Mouse (Mus musculus) forebrain, postnatal 0 days (tissue): ENCODE results near the gene Nell2. TPM values are rescaled to one million over a fixed set of nuclear protein-coding genes. Genes with fewer than 3 reads are reported as not detected.

Experiments used
- ATAC-seq: fragments of 200-750 bp; cut with Nextera tagmentation; 2 replicates; pipeline ENCODE4 v1.8.0; 2017; ENCODE audit warnings: mild to moderate bottlenecking, moderate library complexity
- DNase-seq: peaks from one replicate; pipeline ENCODE4 v3.0.0-alpha.2; 2015
- H3K27ac ChIP-seq: fragments of 300-500 bp; sonication (generic); 2 replicates; pipeline ENCODE4 v1.5.1; 2014; ENCODE audit warnings: low read depth, mild to moderate bottlenecking, antibody characterized with exemption, low read length, moderate library complexity, mixed read lengths
- H3K27me3 ChIP-seq: fragments of 300-500 bp; sonication (generic); 2 replicates; pipeline ENCODE4 v1.6.1; 2014; ENCODE audit warnings: mild to moderate bottlenecking, low read length, mixed read lengths; ENCODE audit not compliant: insufficient read depth
- H3K36me3 ChIP-seq: fragments of 300-500 bp; sonication (generic); 2 replicates; pipeline ENCODE4 v1.6.1; 2014; ENCODE audit warnings: mild to moderate bottlenecking, moderate library complexity; ENCODE audit not compliant: insufficient read depth
- H3K4me1 ChIP-seq: fragments of 300-500 bp; sonication (generic); 2 replicates; pipeline ENCODE4 v1.6.1; 2014; ENCODE audit warnings: antibody characterized with exemption; ENCODE audit not compliant: insufficient read depth
- H3K4me2 ChIP-seq: fragments of 300-500 bp; sonication (generic); 2 replicates; pipeline ENCODE4 v1.6.1; 2014; ENCODE audit warnings: low read depth, mild to moderate bottlenecking, moderate library complexity
- H3K4me3 ChIP-seq: fragments of 300-500 bp; sonication (generic); 2 replicates; pipeline ENCODE4 v1.5.1; 2014; ENCODE audit warnings: low read depth, low read length, mixed read lengths
- H3K9ac ChIP-seq: fragments of 300-500 bp; sonication (generic); 2 replicates; pipeline ENCODE4 v1.6.1; 2014; ENCODE audit warnings: mild to moderate bottlenecking
- H3K9me3 ChIP-seq: fragments of 300-500 bp; sonication (generic); 2 replicates; pipeline ENCODE4 v1.6.1; 2016; ENCODE audit warnings: low read length
- CTCF ChIP-seq: sonication (generic); IDR thresholded peaks from 2 replicates; pipeline ENCODE4 v1.5.1; 2016; ENCODE audit warnings: antibody characterized with exemption, control low read depth, low read depth
- WGBS: fragments of 180-500 bp; shearing (Covaris S2); extraction: QIAGEN DNeasy Blood & Tissue Kit; methylation state at CpG from one replicate; pipeline ENCODE4 v1.1.7; 2014; 5-methylcytosine and 5-hydroxymethylcytosine counted together
- polyA plus RNA-seq: library from polyadenylated mRNA; unstranded; fragments of >200 nt; fragmentation: Nextera tagmentation; extraction: Ambion mirVana; gene quantifications from 2 replicates; pipeline ENCODE4 v1.2.1, GENCODE M21; 2015
- total RNA-seq: library from RNA; depleted of rRNA; stranded (reverse); fragments of >200 nt; gene quantifications from 2 replicates; pipeline ENCODE4 v1.2.3, GENCODE M21; 2014

The Nell2 gene
- total and polyA plus RNA-seq, 2 experiments from 2014 or later, result 258 to 303 TPM

DNA sequence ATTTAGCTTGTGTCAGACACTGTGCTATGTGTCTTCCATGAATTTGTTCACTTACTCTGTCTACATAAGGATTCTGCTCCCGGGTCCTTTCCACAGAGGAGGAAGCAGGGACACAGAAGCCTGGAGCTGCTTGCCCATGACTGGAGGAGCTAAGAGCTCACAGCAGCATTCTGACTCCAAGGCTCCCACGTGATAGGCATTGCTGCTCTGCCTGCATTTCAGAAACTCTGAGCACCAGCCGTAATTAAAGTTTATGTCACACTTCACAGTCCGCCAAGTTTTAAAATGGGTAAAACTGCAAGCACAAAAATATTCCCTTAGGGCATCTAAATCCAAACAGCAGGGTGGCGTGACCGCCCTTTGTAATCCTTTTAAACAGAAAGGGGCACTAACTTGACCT, 243.2 kb downstream of the Nell2 start:
- 0 out of 2 replicates have a peak, but pooled peaks cover 3% of the 10 kb centered on the region for H3K4me1 ChIP-seq
- 16% methylated on average over 6 of the region's 6 CpGs for WGBS
- DNase-seq (peak; percentile 35), ATAC-seq (peak; percentile 48; the same call in 1 of the 2 replicates)
- no peak overlapping the region for H3K27ac ChIP-seq
- H3K9ac ChIP-seq, result no peak overlapping the region
- no peak overlapping the region for H3K4me3 ChIP-seq
- no peak for TF ChIP-seq CTCF
- no peaks in the 10 kb centered on the region for H3K36me3 ChIP-seq
- H3K4me2 ChIP-seq, result no peak overlapping the region
- H3K9me3 ChIP-seq, result no peaks in the 10 kb centered on the region
- no peaks in the 10 kb centered on the region for H3K27me3 ChIP-seq

DNA sequence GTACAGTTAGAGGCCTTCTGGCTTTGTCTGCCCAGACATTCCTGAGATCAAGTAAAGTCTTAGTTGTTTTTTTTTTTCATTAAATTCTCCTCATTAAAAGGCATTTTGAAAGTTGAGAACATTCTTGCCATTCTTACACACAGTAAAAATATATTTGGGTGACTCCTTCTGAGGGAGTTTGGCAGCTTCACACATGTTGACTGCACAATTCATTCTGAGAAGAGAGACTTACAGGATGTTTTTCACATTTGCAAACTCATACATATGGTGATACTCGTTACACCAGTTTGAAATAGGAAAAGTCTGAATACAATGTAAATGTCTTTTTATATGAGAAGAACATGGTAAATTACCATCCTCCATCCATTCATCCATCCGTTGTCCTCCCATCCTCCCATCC, 247.4 kb downstream of the Nell2 start:
- Histone ChIP-seq H3K4me2 (no peak overlapping the region), H3K36me3 (no peaks in the 10 kb centered on the region), H3K27ac (no peak overlapping the region), H3K9me3 (no peaks in the 10 kb centered on the region), H3K4me3 (no peak overlapping the region), H3K9ac (no peak overlapping the region), H3K27me3 (no peaks in the 10 kb centered on the region), H3K4me1 (0 out of 2 replicates have a peak, but pooled peaks cover 3% of the 10 kb centered on the region)
- 50% methylated on average over 2 of the region's 2 CpGs for WGBS
- ATAC-seq (no peak), DNase-seq (no peak)
- no peak for TF ChIP-seq CTCF

DNA sequence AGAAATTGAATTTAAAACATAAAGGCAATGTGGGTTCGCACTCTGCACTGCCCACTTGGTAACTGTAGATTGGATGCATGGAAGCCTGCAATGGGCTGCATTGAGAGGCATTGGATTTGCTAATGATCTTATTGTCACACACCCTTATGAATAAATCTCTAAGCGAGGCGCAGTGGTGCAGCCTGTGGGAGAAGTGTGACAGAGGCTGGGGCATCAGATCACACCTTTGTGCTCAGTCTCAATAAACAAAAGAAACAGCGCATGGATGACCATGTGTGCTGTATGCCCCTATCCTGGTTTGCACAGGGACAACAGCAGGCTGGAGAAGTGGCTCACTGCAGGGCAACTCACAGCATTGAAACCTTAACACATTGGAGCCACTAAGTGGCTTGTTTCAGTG, 250.4 kb downstream of the Nell2 start:
- no peaks in the 10 kb centered on the region for H3K4me1 ChIP-seq
- no peak overlapping the region for H3K4me3 ChIP-seq
- H3K27ac ChIP-seq, result no peak overlapping the region
- DNase-seq (no peak), ATAC-seq (no peak)
- no peak for TF ChIP-seq CTCF
- WGBS, result 60% methylated on average over 4 of the region's 4 CpGs
- no peaks in the 10 kb centered on the region for H3K36me3 ChIP-seq
- H3K4me2 ChIP-seq, result no peak overlapping the region
- no peak overlapping the region for H3K9ac ChIP-seq
- no peaks in the 10 kb centered on the region for H3K9me3 ChIP-seq
- H3K27me3 ChIP-seq, result no peaks in the 10 kb centered on the region

DNA sequence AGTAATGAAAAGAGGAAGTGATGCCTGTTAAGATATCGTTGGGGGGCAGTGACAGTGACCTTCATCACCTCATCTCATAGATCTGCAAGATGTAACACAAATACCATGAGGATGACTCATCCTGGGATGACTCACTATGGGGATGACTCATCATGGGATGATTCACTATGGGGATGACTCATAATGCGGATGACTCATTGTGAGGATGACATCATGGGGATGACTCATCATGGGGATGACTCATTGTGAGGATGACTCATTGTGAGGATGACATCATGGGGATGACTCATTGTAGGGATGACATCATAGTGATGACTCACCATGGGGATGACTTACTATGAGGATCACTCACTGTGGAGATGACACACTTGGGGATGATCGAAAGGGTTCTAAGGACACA, 251.8 kb downstream of the Nell2 start:
- WGBS, result 96% methylated on average over 3 of the region's 3 CpGs
- no peaks in the 10 kb centered on the region for H3K36me3 ChIP-seq
- no peak overlapping the region for H3K9ac ChIP-seq
- no peak overlapping the region for H3K27ac ChIP-seq
- no peaks in the 10 kb centered on the region for H3K4me1 ChIP-seq
- no peak overlapping the region for H3K4me3 ChIP-seq
- H3K27me3 ChIP-seq, result no peaks in the 10 kb centered on the region
- no peak for TF ChIP-seq CTCF
- DNase-seq, result no peak
- no peaks in the 10 kb centered on the region for H3K9me3 ChIP-seq
- no peak overlapping the region for H3K4me2 ChIP-seq
- no peak for ATAC-seq

DNA sequence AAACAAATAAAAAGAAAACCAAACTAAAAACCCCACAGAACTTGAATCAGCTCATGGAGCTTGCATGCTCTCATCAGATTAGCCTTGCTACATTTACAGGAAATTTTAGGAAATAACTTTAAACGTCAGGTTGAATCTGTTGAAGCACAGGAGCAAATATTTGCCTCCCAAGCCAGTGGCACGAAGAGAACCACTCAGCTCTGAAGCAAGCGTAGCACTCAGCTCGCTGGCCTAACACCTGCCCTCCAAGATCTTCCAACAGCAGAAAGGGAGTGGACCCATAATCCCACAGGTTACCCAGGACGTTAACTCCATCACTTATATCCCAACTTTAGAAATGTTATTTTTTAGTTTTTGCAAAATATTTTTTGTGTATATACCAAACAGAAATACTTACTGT, 252.8 kb downstream of the Nell2 start:
- H3K9ac ChIP-seq, result no peak overlapping the region
- H3K36me3 ChIP-seq, result no peaks in the 10 kb centered on the region
- H3K27ac ChIP-seq, result no peak overlapping the region
- H3K4me3 ChIP-seq, result no peak overlapping the region
- ATAC-seq (no peak), DNase-seq (no peak)
- no peaks in the 10 kb centered on the region for H3K4me1 ChIP-seq
- 91% methylated on average over 5 of the region's 5 CpGs for WGBS
- H3K4me2 ChIP-seq, result no peak overlapping the region
- TF ChIP-seq CTCF, result no peak
- H3K9me3 ChIP-seq, result no peaks in the 10 kb centered on the region
- no peaks in the 10 kb centered on the region for H3K27me3 ChIP-seq

DNA sequence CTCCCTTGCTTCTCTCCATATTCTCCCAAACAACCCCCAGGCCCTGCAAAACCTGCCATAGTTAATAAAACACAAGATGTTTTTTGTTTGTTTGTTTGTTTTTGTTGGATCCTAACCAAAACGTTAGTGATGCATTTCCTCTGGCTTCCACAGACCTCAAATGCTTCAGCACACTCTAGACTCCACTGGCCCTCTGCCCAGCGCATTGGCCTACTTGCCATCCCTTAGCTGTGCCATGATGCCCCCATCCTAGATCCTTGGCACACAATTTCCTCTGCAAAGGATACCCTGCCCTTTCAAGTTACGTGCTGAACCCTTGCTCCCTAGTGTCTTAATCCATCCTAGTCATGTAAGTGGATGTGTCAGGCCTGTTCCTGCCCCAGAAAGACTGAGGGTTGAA, 255.1 kb downstream of the Nell2 start:
- H3K4me3 ChIP-seq, result no peak overlapping the region
- WGBS, result 91% methylated on average over 3 of the region's 3 CpGs
- TF ChIP-seq CTCF, result no peak
- H3K27ac ChIP-seq, result no peak overlapping the region
- H3K9me3 ChIP-seq, result no peaks in the 10 kb centered on the region
- H3K4me2 ChIP-seq, result no peak overlapping the region
- no peak for DNase-seq
- H3K4me1 ChIP-seq, result no peaks in the 10 kb centered on the region
- H3K36me3 ChIP-seq, result no peaks in the 10 kb centered on the region
- H3K9ac ChIP-seq, result no peak overlapping the region
- ATAC-seq, result no peak
- no peaks in the 10 kb centered on the region for H3K27me3 ChIP-seq

DNA sequence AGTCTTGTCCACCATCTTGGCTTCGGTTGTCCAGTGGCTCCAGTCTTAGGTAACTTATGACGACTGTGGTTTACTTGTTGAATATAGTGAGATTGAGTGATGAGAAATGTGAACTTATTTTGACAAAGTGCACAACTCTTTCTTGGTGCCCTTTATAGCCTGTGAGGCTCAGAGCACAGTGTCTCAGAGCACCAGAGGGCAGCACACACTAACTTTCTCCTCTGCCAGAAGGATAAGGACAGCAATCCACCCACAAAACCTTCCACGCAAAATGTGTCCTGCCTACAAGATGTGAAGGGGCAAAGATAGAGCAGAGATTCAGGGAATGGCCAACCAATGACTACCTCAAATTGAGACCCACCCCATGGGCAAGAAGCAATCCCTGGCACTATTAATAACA, 256.2 kb downstream of the Nell2 start:
- Histone ChIP-seq H3K36me3 (no peaks in the 10 kb centered on the region), H3K27me3 (no peaks in the 10 kb centered on the region), H3K4me1 (no peaks in the 10 kb centered on the region), H3K27ac (no peak overlapping the region), H3K9ac (no peak overlapping the region), H3K4me3 (no peak overlapping the region), H3K4me2 (no peak overlapping the region), H3K9me3 (no peaks in the 10 kb centered on the region)
- no peak for DNase-seq
- no peak for ATAC-seq
- peak; percentile 40 for TF ChIP-seq CTCF
- 92% methylated on average over 3 of the region's 3 CpGs for WGBS
